Mouse (Mus musculus) macrophage (primary cell): Measurements from ENCODE around the gene Aasdh. TPM values are rescaled to one million over a fixed set of nuclear protein-coding genes. Genes with fewer than 3 reads are reported as not detected.

Experiments
- H3K27ac ChIP-seq: fragments of 350-480 bp; formaldehyde crosslinking; 2 replicates; pipeline ENCODE4 v1.9.0; 2021
- H3K36me3 ChIP-seq: fragments of 350-480 bp; formaldehyde crosslinking; 2 replicates; pipeline ENCODE4 v1.9.0; 2021; ENCODE audit errors: inconsistent target
- H3K4me3 ChIP-seq: fragments of 350-480 bp; formaldehyde crosslinking; 2 replicates; pipeline ENCODE4 v1.9.0; 2021; ENCODE audit errors: inconsistent target
- H3K79me2 ChIP-seq: fragments of 350-480 bp; formaldehyde crosslinking; 2 replicates; pipeline ENCODE4 v1.9.0; 2021; ENCODE audit errors: inconsistent target
- WGBS: methylation state at CpG from one replicate; pipeline ENCODE4 v1.1.7; 2026; ENCODE audit warnings: inconsistent platforms; ENCODE audit not compliant: missing documents; 5-methylcytosine and 5-hydroxymethylcytosine counted together
- polyA plus RNA-seq: library from polyadenylated mRNA; stranded (reverse); fragments of 250-400 nt; gene quantifications from 3 replicates; pipeline ENCODE4 v1.2.4, GENCODE M21; 2018; ENCODE audit warnings: inconsistent platforms

Aasdh gene
- polyA plus RNA-seq, 1 experiment from 2014 or later: 2.9 TPM

DNA sequence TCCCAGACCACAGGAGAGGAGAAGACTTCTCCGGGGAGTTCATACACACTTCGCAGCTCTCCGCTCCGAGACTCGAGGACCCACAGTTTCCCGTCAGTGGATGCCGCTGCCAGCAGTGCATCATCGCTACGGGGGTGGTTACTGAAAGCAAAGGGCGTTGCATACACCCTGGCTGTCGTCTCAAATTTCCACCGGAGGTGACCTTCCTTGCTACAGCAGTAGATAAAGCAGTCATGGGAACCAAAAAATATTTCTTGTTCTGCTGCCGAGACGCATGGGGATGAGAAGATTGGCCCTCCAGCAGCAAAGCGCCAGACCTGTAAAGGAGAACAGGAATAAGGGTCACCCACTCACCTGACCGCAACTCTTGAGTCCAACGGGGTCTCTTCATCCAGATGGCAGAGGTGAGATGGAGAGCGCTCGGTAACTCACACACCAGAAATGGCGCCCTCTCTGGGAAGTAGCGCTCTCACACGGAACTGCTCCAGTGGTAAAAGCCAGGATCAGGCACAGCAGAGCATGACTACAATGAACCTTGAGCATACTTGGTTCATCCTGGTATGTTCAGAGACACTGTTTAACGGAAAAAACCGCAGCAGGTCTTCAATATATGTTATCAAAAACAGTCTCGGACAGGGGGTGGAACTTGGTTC, 29.1 kb downstream of the Aasdh start:
- Histone ChIP-seq H3K36me3 (peaks cover 12% of the 10 kb centered on the region; the same call in 1 of the 2 replicates), H3K79me2 (no peaks in the 10 kb centered on the region), H3K27ac (no peak overlapping the region), H3K4me3 (no peak overlapping the region)
- 95% methylated on average over 25 of the region's 25 CpGs for WGBS

DNA sequence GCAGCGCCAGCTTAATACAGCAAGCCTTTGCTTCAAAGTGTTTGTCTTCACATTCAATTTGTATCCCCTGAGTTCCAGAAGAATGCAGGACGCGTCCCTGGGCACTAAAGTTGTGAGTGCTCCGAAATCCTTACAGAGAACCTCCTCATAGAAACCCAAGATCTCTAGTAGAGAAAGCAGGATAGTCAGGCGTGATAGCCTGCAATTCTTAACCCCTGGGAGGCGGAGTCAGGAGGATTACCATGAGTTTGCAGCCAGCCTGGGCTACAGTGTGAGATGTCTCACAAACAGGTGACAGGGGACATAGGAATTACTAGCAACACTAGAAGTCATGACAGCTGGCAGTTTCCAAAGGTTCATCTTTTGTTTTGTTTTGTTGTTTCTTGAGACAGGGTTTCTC, 35.8 kb downstream of the Aasdh start:
- 38% methylated on average over 6 of the region's 6 CpGs for WGBS
- Histone ChIP-seq H3K79me2 (no peaks in the 10 kb centered on the region), H3K27ac (no peak overlapping the region), H3K36me3 (no peaks in the 10 kb centered on the region), H3K4me3 (no peak overlapping the region)

DNA sequence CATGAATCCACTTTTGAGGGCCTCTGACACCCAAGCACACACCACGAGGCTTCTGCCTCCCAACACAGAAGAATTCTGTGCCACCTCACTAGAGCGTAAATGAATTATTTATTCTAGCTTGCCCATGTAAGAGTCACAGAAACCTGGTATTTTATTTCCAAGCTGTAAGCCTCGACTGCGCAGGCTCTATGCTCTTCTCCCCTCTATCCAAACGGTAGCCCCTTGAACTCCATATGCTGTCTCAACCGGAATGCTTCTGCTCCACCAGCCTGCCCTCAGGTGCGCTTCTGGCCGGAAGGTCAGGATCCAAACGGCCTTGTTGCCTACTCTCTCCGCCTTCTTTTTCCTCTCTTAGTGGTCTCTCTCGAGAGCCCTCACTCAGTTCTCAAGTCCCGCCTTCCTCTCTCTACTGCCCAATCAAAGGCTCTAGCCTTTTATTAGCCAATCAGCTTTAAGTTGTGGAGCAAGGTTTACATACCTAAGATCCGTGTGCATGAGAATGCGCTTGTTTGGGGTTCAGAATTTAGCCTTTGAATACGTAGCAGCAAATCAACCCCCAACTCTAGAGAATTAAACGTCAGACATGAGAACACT, 36.5 kb downstream of the Aasdh start:
- H3K36me3 ChIP-seq: no peaks in the 10 kb centered on the region
- no peak overlapping the region for H3K4me3 ChIP-seq
- 37% methylated on average over 16 of the region's 16 CpGs for WGBS
- H3K27ac ChIP-seq: no peak overlapping the region
- no peaks in the 10 kb centered on the region for H3K79me2 ChIP-seq

DNA sequence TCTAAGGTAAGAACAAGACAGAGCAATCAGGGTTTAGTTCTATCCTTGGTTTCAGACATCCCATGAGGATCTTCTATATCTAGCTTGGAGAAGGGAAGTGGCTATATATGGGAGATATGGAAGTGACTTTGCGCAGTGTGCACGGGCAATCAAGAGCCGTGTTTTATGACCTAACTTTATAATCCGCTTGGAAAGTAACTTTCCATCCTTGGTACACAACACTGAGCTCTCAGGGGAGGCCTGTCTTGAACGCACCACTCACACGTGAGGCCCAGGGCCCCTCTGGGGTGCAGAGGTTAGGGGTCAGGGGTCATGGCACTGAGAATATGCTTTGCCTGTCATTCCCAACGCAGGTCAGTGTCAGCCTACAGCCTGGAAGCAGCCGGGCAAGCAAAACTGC, 38.5 kb downstream of the Aasdh start:
- H3K36me3 ChIP-seq: no peaks in the 10 kb centered on the region
- no peak overlapping the region for H3K4me3 ChIP-seq
- 91% methylated on average over 8 of the region's 8 CpGs for WGBS
- no peaks in the 10 kb centered on the region for H3K79me2 ChIP-seq
- H3K27ac ChIP-seq: no peak overlapping the region

DNA sequence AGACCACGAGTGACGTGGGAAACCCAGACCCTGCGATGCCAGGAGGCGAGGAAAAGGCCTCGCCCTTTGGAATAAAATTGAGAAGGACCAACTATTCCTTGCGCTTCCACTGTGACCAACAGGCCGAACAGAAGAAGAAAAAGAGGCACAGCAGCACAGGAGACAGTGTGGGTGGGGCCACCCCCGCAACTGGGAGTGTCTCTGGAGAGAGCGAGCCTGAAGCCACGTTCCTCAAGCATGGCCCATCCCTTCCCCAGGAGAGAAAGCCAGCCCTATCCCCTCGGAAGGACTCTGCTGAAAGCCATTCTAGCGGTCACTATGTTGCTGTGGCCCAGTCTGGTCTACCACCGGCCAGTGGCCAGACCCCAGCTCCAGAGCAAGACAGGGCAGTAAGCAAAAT, 46.9 kb downstream of the Aasdh start:
- Histone ChIP-seq H3K4me3 (no peak overlapping the region), H3K36me3 (no peaks in the 10 kb centered on the region), H3K27ac (no peak overlapping the region), H3K79me2 (no peaks in the 10 kb centered on the region)
- WGBS: 93% methylated on average over 13 of the region's 13 CpGs

DNA sequence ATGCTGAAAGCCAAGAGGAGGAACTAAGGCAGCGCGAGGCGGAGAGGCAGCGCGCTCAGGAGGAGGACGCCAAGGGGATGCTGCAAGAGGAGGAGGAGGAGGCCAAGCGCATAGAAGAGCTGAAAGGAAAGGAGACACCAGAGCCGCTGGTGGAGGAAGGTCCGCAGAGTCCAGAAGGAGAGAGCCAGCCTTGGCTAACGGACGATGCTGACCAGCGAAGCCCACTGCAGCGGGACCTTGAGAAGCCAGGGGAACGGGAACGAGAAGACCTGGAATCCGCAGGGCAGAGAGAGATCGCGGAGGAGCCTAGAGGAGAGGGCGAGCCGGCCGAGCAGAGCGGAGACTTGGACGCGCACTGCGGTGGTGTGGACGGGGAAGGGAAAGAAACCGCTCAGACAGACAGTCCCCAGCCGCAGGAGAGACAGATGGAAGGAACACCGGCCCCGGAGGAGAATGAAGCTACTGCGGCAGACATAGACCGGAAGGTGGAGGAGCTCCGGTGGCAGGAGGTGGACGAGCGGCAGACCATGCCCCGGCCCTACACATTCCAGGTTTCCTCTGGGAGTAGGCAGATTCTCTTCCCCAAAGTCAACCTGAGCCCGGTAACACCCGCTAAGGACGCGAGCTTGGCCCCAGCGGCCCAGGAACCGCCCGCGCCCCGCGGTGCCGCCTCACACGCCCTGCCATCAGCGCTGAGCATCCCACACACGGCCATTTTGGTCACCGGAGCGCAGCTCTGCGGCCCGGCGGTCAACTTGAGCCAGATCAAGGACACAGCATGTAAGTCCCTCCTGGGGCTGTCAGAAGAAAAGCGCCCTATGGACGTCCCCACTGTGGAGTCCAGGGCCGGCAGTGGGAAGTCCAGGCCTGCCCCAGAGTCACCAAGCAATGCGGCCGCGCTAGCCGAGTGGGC, 48.0 kb downstream of the Aasdh start:
- H3K79me2 ChIP-seq: no peaks in the 10 kb centered on the region
- WGBS: 37% methylated on average over 62 of the region's 62 CpGs
- H3K36me3 ChIP-seq: no peaks in the 10 kb centered on the region
- no peak overlapping the region for H3K4me3 ChIP-seq
- H3K27ac ChIP-seq: no peak overlapping the region

DNA sequence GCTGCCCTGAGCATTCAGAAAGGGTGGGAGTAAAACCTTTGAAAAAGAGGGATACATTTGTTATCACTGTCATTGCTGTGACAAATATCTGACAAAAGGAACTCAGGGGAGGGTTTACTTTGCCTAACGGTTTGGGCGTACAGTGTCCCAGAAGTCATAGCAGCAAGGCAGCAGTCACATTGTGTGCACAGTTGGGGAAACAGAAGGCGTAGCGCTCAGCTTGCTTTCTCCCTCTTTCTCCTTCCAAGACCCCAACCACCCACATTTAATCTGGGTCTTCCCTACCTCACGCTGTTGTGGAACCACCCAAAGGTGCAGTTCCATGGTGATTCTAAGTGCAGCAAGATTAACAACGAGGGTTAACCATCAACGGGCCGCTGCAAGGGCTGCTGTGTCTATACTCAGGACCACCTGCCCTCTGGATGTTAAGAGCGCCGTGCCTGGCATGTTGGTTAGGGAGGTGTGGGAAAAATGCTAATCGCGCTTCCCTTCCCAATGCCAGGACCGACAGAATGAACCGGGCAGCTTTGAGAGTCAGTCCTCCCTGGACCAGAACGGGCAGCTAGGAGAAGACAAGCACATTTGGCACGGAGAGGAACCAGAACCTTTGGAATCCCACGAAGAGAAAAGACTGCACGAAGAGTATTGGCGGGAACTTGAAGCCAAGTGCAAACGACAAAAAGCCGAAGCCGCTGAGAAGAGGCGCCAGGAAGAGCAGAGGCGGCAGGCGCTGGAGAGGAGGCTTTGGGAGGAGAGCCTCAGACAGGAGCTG, 49.3 kb downstream of the Aasdh start:
- H3K36me3 ChIP-seq: no peaks in the 10 kb centered on the region
- H3K27ac ChIP-seq: no peak overlapping the region
- 57% methylated on average over 23 of the region's 25 CpGs for WGBS
- H3K4me3 ChIP-seq: no peak overlapping the region
- H3K79me2 ChIP-seq: no peaks in the 10 kb centered on the region

DNA sequence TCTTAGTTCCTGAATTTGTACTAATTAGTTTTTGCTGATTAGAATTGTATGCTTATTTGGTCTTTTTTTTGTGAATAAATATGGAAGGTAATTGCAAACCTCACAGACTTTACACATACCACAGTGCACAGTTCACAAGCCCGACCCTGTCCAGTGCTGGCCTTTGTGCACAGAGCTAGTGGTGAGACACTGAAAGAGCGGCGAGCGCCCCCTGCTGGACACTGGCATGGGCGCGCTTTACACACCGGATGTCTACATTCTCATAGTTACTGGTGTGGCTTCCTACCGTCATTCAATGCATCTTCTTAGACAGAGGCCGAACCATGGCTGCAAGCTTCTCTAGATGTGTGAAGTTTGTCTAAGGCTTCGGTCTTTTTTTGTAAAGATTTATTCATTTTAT, 51.8 kb downstream of the Aasdh start:
- Histone ChIP-seq H3K27ac (no peak overlapping the region), H3K36me3 (no peaks in the 10 kb centered on the region)
- WGBS: 18% methylated on average over 10 of the region's 10 CpGs

DNA sequence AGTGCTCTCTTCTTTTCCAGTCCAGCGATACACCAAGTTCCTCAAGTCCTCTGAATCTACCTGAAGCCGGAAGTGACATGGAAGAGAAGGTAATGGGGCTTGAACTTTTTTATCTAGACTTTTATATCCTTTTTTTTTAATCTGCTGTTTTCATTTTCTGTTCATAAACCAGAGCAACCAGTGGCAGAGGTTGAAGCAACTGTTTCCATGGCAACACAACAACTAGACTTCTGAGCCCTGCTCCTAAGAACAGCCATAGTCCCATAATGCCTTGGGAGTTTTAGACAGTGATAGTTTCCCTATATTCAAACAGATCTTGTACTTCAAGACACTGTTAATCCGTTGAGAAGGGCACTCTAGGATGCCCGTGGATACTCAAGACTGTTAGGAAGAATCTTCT, 54.0 kb downstream of the Aasdh start:
- Histone ChIP-seq H3K27ac (no peak overlapping the region), H3K79me2 (no peaks in the 10 kb centered on the region), H3K36me3 (no peaks in the 10 kb centered on the region), H3K4me3 (no peak overlapping the region)
- 74% methylated on average over 4 of the region's 4 CpGs for WGBS

More for the DNA sequence above, 51.8 kb downstream of the Aasdh start:
- no peak overlapping the region for H3K4me3 ChIP-seq
- H3K79me2 ChIP-seq: no peaks in the 10 kb centered on the region

DNA sequence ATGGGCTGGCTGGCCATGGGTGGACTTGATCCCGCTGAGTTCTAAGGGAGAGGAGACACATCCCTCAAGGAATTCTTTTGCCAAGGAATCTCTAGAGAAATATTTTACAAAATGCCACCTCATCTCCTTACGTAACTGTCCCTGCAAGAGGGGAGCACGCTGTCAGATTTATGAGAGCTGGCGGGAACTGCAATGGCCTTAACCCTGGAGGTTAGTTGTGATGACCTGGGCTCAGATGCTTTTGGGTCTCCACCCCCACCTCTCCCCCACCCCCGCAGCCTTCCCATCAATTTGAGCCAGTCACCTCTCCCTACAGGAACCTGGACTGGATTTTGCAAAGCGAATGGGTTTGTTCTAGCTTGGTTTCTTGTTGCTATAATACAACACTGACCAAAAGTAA, 58.2 kb downstream of the Aasdh start:
- WGBS: 83% methylated on average over 6 of the region's 6 CpGs
- Histone ChIP-seq H3K79me2 (no peaks in the 10 kb centered on the region), H3K36me3 (no peaks in the 10 kb centered on the region), H3K27ac (no peak overlapping the region), H3K4me3 (no peak overlapping the region)

DNA sequence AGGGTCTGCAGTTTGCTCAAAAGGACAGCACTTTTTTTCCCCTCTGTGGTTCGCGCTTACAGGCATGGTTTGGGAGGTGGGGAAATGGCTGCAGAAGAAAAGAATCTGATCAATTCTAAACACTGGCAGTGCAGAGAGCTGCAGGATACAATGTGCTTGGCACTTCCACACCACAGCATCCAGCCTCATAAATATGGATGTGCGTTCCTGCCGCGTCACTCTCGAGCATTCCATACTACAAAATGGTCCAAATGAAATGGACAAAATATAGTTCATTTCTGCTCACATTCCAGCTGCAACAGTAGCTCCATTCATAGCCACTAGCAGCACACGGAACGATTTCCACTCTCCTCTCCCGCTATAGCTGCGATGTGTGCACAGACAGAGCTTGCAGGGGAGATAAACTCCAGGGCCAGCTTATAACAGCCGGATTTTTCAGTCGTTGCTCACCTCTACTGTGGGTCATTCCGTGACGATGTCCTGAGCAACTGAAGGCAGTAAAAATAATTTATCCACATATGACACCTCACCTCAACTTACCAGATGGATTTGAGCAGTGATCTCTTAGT, 60.6 kb downstream of the Aasdh start:
- Histone ChIP-seq H3K4me3 (no peak overlapping the region), H3K36me3 (no peaks in the 10 kb centered on the region), H3K27ac (no peak overlapping the region), H3K79me2 (no peaks in the 10 kb centered on the region)
- WGBS: 97% methylated on average over 14 of the region's 14 CpGs

DNA sequence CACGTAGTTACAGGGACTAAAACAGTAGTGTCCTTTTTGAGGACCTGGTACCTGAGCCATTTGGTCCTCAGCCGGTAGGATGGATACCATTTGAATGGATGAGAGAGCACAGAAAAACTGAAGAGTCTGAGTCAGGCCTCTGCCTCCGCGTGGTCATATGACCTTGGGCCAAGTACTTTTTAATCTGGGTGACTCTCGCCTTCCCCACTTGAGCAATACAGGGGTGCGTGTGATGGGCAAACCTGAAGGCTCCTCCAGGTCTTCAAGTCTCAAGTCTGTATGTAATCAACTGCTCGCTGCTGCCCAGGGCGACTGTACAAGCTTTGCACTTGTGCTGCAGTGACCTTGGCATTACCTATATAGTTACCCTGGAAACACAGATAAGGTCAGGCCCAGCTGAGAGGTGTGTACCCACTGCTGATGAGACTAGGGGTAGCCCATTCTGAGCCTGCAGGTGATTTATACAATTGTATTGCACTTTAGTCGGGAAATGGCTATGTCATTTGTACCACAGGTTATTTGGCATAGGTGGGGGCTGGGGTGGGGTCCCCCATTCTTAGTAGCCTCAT, 61.4 kb downstream of the Aasdh start:
- Histone ChIP-seq H3K27ac (no peak overlapping the region), H3K36me3 (no peaks in the 10 kb centered on the region), H3K4me3 (no peak overlapping the region), H3K79me2 (no peaks in the 10 kb centered on the region)
- 90% methylated on average over 9 of the region's 9 CpGs for WGBS

DNA sequence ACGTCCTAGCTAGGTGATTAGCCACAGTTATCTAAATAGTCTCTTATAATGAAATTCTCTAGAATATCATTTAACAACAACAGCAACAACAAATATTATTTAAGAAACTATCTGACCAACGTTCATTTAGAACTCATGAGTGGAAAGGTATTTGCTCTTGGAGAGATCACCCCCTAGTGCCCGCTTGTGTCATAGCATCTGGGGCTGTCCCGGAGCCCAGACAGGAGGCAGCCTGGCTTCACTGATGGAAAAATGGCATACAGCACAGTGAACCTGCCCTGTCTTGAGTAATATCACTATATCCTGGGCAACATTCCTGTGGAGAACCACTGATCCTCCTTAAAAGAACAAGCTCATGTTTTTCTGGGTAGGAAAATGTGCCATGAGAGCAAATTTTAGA, 61.9 kb downstream of the Aasdh start:
- Histone ChIP-seq H3K79me2 (no peaks in the 10 kb centered on the region), H3K36me3 (no peaks in the 10 kb centered on the region), H3K4me3 (no peak overlapping the region), H3K27ac (no peak overlapping the region)
- 23% methylated on average over 4 of the region's 4 CpGs for WGBS

DNA sequence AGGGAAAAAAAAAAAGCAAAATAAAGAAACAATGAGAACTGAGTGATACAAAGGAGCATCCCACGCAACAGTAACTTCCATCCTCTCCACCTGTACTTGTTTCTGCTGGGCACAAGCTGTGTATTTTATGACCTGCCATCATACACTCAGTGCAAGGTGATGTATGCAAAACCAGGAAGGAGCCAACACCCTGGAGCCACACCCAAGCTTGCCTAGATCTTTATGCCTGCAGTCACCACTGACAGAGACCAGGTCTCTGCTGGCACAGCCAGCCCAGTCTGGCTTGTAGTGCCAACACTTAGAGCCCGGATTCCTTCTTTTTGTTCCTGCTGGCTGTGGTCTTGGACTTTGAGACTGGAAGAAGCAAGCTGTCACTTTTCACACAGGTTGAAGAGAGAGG, 63.5 kb downstream of the Aasdh start:
- Histone ChIP-seq H3K27ac (no peak overlapping the region), H3K36me3 (no peaks in the 10 kb centered on the region), H3K79me2 (no peaks in the 10 kb centered on the region), H3K4me3 (no peak overlapping the region)
- 87% methylated on average over 2 of the region's 2 CpGs for WGBS
